Mouse (Mus musculus) bone marrow, adult 2 months (tissue): ENCODE measurements around the gene Capn1. TPM values are rescaled to one million over a fixed set of nuclear protein-coding genes. Genes with fewer than 3 reads are reported as not detected.

Experiments
- H3K27ac ChIP-seq: fragments of 200-500 bp; 2 replicates; pipeline ENCODE4 v1.5.1; 2012; ENCODE audit warnings: low read depth, mild to moderate bottlenecking, control low read depth, inconsistent platforms, low read length; ENCODE audit not compliant: control insufficient read depth, poor library complexity, insufficient read depth
- H3K4me1 ChIP-seq: fragments of 200-500 bp; 2 replicates; pipeline ENCODE4 v1.6.1; 2011; ENCODE audit warnings: low read length; ENCODE audit not compliant: control insufficient read depth, insufficient read depth
- H3K4me3 ChIP-seq: fragments of 200-500 bp; replicated peaks from 2 replicates; pipeline ENCODE3; 2011; ENCODE audit warnings: mild to moderate bottlenecking, low read depth, low read length, control low read depth; ENCODE audit not compliant: control insufficient read depth
- CTCF ChIP-seq: fragments of 200-500 bp; IDR thresholded peaks from 2 replicates; pipeline ENCODE4 v1.5.1; 2011; ENCODE audit warnings: low read length, control low read depth; ENCODE audit not compliant: control insufficient read depth, insufficient read depth
- POLR2A ChIP-seq: fragments of 200-500 bp; IDR thresholded peaks from 2 replicates; pipeline ENCODE4 v1.6.1; 2011; ENCODE audit warnings: low read depth, mild to moderate bottlenecking, control low read depth, low read length, borderline replicate concordance; ENCODE audit not compliant: control insufficient read depth
- WGBS: fragments of 180-500 bp; shearing (Covaris S2); methylation state at CpG from one replicate; pipeline ENCODE4 v1.1.7; 2018; 5-methylcytosine and 5-hydroxymethylcytosine counted together
- polyA plus RNA-seq: library from polyadenylated mRNA; stranded (reverse); fragments of >200 nt; gene quantifications from 2 replicates; pipeline ENCODE4 v1.2.4, GENCODE M21; 2011; ENCODE audit warnings: low replicate concordance; ENCODE audit not compliant: missing spikeins, insufficient read depth, insufficient read length

The Capn1 gene
- polyA plus RNA-seq, 1 experiment: 139 TPM

DNA sequence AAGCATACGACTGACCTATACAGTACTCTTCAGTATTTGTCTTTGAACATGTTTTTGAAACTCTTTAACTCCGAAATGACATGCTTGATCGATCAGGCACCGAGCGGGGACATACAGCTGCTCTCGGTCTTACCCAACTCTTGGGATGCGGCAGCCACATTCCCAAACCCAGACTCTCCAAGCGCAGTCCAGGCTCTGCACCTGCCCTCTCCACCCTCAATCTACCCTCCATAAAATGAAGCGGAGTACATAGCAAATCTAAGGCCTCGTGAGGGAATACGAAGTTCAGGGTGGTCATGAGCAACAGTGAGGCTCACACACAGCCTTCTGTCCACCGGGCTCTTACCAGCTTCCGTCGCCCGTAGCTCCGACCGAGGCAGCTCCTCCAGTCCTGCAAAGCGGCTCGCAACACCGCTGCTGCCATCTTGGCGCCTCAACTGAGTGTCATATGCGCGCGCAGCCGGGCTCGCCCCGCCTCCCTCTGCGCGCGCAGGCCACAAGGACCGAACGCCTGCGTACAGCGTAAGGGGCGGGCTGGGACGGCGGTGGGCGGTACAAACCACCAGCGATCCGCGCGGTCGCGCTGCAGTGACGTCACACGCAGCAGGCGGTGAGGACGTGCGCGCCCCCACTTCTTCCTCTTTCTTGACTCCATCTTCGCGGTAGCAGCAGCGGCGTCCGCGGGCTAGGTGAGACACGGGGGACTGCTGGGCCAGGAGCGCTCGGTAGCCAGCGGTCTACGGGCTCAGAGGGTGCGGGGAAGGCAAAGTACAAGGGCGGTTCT is 41.8 kb upstream of the Capn1 start, which contains the start of the genes Mrpl49 and Fau:
Mrpl49 (minus strand) TSS at position 473 of the 784 bp plus-strand sequence.
Fau (plus strand) TSS at position 532 of the 784 bp plus-strand sequence.
- peak within 1 kb of the TSS; percentile 93 for H3K27ac ChIP-seq
- WGBS: under 1% methylated on average over 63 of the region's 63 CpGs
- peaks cover 2% of the 10 kb centered on the region for H3K4me1 ChIP-seq
- TF ChIP-seq CTCF (no peak), POLR2A (peak; percentile 90)
- peak within 1 kb of the TSS; percentile 97 for H3K4me3 ChIP-seq

DNA sequence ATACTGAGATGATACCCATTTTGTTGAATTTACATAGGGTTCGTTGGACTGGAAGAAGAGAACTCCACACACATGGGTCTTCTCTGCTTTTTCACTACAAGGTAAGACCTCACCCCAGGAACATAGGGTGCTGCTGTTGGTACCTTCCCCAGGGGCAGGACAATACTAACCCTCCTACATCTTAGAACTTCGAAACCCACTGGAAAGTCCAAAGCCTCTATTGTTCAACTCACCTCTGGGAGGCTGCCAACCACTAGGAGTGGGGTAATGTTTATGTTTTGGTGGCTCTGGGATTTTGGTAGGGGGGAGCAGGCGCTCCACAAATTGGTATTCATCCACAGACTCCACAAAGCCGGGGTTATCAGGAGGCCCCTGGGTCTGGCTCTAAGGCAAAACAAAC is 41.0 kb upstream of the Capn1 start:
- TF ChIP-seq POLR2A (no peak), CTCF (no peak)
- Histone ChIP-seq H3K4me3 (peak overlapping the region; percentile 27), H3K4me1 (no peaks in the 10 kb centered on the region; the same call in 1 of the 2 replicates), H3K27ac (no peak overlapping the region)
- WGBS: 47% methylated on average over 4 of the region's 4 CpGs

GRCm38 (mm10) chr19:6054296-6054695 is 38.6 kb upstream of the Capn1 start:
- WGBS: 69% methylated on average over 5 of the region's 5 CpGs
- H3K4me1 ChIP-seq: peaks cover 7% of the 10 kb centered on the region
- no peak overlapping the region for H3K4me3 ChIP-seq
- H3K27ac ChIP-seq: no peak overlapping the region
- TF ChIP-seq CTCF (no peak), POLR2A (no peak)

- H3K27ac ChIP-seq: no peak overlapping the region
- H3K4me1 ChIP-seq: peaks cover 7% of the 10 kb centered on the region
- TF ChIP-seq CTCF (no peak), POLR2A (no peak)
- no peak overlapping the region for H3K4me3 ChIP-seq
- 87% methylated on average over 7 of the region's 7 CpGs for WGBS
Observed at GRCm38 (mm10) chr19:6052516-6052915, 36.8 kb upstream of the Capn1 start.

DNA sequence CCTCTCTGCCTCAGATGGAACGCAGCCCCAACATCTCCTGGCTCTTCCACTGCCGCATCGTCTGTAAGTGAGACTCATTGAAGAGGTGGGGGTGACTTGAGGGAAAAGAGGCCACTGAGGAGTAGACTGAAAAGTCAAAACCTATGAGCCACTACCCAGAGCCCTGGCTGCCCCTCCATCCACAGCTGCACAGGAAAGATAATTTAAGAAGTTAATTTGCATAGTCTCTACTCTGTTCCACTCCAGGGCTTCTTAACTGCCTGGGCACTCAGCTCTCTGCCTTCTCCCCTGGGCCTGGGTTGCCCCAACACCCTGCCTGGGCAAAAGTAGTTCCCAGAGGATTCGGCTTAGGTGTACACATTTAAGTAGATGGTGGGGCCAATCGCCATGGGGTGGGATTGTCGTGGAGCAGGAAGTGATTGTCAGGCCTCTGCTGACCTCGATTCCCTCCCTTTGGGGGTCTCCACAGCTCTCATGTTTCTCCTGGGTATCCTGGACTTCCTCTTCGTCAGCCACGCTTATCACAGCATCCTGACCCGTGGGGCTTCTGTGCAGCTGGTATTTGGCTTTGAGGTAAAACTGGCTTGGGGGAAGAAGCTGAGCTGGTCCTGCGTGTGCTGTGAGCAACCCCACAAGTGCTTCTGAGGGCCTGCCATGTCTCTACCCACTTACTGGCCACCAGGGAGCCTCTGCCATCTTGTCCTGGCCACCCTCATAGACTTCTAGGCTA is 33.1 kb upstream of the Capn1 start:
- Histone ChIP-seq H3K4me3 (peak overlapping the region; percentile 52), H3K27ac (peak overlapping the region; percentile 99), H3K4me1 (peaks cover 8% of the 10 kb centered on the region)
- 64% methylated on average over 11 of the region's 11 CpGs for WGBS
- TF ChIP-seq CTCF (no peak), POLR2A (no peak)

DNA sequence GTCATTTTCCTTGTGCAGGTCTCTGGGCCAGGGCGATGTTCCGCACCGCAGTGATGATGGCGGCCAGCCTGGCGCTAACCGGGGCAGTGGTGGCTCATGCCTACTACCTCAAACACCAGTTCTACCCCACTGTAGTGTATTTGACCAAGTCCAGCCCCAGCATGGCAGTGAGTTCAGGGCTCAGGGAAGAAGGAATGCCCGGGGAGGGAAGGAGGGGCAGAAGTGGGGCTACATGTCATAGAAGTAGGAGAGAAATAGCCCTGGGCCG is 32.1 kb upstream of the Capn1 start:
- H3K27ac ChIP-seq: peak overlapping the region; percentile 99
- peaks cover 8% of the 10 kb centered on the region for H3K4me1 ChIP-seq
- H3K4me3 ChIP-seq: peak overlapping the region; percentile 78
- TF ChIP-seq CTCF (no peak), POLR2A (no peak)
- WGBS: 76% methylated on average over 8 of the region's 8 CpGs

DNA sequence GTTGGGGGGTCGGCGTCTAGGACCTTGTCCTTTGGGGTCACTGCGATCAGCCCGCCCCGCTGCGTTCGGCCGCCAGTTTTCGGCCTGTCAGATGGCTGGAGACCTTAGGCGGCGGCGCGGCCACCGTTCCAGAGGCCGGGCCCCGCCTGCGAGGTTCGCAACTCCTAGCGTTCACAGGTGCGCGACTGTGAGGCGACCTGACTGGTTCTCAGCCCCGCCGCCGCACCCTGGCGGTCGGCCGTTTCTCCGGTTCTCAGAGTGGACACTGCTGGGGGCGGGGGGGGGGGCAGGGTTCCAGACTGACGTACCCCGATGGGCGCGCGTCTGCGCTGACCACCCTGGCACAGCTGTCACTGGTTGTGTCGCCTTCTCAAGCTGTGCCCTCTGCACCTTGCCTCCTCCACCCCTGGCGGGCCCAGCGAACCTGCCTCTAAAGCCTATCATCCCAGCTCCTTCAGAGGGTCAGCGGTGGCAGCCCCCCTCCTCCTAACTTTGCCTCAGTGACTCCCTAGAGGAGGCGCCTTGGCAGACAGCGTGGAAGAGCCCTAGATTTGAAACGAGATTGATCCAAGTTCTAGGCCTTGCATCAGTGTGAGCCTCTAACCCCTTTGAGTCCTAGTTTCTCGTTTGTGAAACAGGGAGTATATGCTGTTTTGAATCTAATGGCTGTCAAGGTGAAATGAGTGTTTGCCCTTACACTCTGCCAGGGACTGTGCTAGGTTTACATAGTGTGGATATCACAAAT is 31.6 kb upstream of the Capn1 start:
- peaks cover 8% of the 10 kb centered on the region for H3K4me1 ChIP-seq
- peak overlapping the region; percentile 78 for H3K4me3 ChIP-seq
- whole genome bisulfite sequencing: 1% methylated on average over 44 of the region's 44 CpGs
- H3K27ac ChIP-seq: peak overlapping the region; percentile 99
- no peak for TF ChIP-seq POLR2A
- no peak for TF ChIP-seq CTCF

DNA sequence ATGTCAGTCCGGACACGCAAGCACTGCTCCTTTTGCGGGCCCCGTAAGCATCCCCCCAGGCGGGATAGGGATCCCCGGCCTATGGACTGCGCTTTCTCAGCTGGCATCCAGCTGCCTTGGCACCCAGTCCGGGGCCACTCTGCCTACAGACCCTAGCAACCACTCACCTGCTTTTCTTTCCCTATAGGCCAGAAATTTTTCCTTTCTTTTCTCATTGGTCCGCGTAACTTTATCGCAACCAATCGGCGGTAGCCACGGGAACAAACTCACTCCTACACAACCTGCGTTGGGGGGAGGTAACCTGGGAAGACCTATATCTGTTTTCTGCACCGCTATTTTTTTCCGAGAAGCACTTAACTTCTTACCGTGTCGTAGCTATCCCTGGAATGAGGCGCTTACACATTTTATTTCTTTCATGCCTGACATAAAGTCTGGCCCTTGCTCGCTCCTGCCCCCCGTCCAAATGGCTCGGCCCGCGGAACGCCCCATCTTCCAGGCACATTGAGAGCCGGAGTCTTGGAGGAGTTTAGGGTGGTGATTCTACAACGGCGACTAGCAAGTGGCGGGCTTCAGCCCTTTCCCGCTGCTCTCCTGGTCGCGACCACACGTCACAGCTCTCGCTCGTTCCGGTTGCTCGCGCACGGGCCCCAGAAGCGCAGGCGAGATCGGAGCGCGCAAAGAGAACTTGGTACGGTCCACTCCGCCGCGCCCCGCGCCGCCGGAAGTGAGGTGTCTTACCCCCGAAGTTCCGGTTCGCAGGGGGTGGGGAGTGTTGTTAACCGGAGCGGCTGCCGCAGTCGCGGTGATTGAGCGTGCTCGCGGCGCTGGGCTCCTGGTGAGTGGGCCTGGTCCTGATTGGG is 30.8 kb upstream of the Capn1 start, which contains the start of gene Syvn1:
Syvn1 (plus strand) TSS at position 283 of the 860 bp plus-strand sequence.
- WGBS: under 1% methylated on average over 65 of the region's 65 CpGs
- H3K4me1 ChIP-seq: peaks cover 8% of the 10 kb centered on the region
- H3K4me3 ChIP-seq: peak within 1 kb of the TSS; percentile 78
- TF ChIP-seq CTCF: no peak
- peak; percentile 88; the same call in 1 of the 2 replicates for TF ChIP-seq POLR2A
- peak within 1 kb of the TSS; percentile 99 for H3K27ac ChIP-seq
